Mouse (Mus musculus): ENCODE data around the gene Usp20. TPM values are rescaled to one million over a fixed set of nuclear protein-coding genes. Genes with fewer than 3 reads are reported as not detected.
A peak's percentile ranks its signal among the peaks of the same experiment; 100 is the strongest.
"Not testable (repeated sequence)": the region's sequence is repeated elsewhere in the genome, so short reads cannot be mapped to it uniquely, and the experiment has no call there.

The Usp20 gene
- 19.8 and 27.6 TPM in 2 replicates for polyA plus RNA-seq (2016; fragmentation: Nextera tagmentation; extraction: Ambion mirVana)

- H3K9me3 ChIP-seq (replicated peaks): no peaks in the 10 kb centered on the region
- peak; percentile 99 for DNase-seq (ENCODE audit: low spot score)
- H3K4me1 ChIP-seq: peaks cover 34% of the 10 kb centered on the region
- H3K27me3 ChIP-seq (ENCODE audit: low read depth, poor library complexity, severe bottlenecking): 0 out of 2 replicates have a peak, but pooled peaks cover 3% of the 10 kb centered on the region
- WGBS: under 1% methylated on average over 66 of the region's 66 CpGs
- H3K4me3 ChIP-seq: peak within 1 kb of the TSS; percentile 86
- peak within 1 kb of the TSS; percentile 85 for H3K27ac ChIP-seq (replicated peaks)
- peaks cover 33% of the 10 kb centered on the region for H3K36me3 ChIP-seq
Measured at GRCm38 (mm10) chr2:30981790-30982513, at the start of gene Usp20, which contains the start of gene BC005624. Gene Usp20 (plus strand): TSS chr2:30982279. Gene BC005624 (minus strand): TSS chr2:30982201.

- WGBS: 76% methylated on average over 6 of the region's 6 CpGs
- Histone ChIP-seq H3K27ac (replicated peaks) (no peak overlapping the region), H3K4me1 (peaks cover 25% of the 10 kb centered on the region), H3K36me3 (no peaks in the 10 kb centered on the region), H3K27me3 (ENCODE audit: low read depth, poor library complexity, severe bottlenecking) (no peaks in the 10 kb centered on the region), H3K9me3 (replicated peaks) (no peaks in the 10 kb centered on the region), H3K4me3 (no peak overlapping the region)
- no peak for DNase-seq (ENCODE audit: low spot score)
Measured at GRCm38 (mm10) chr2:30933032-30933431, 49.0 kb upstream of the Usp20 start.

GRCm38 (mm10) chr2:30933917-30934450, 48.1 kb upstream of the Usp20 start:
- peak; percentile 79 for DNase-seq (ENCODE audit: low spot score)
- no peak overlapping the region for H3K4me3 ChIP-seq
- H3K9me3 ChIP-seq (replicated peaks): no peaks in the 10 kb centered on the region
- H3K4me1 ChIP-seq: peaks cover 17% of the 10 kb centered on the region
- WGBS: 26% methylated on average over 7 of the region's 7 CpGs
- H3K36me3 ChIP-seq: no peaks in the 10 kb centered on the region
- no peak overlapping the region for H3K27ac ChIP-seq (replicated peaks)
- H3K27me3 ChIP-seq (ENCODE audit: low read depth, poor library complexity, severe bottlenecking): no peaks in the 10 kb centered on the region

GRCm38 (mm10) chr2:30936808-30937207, 45.3 kb upstream of the Usp20 start:
- Histone ChIP-seq H3K36me3 (no peaks in the 10 kb centered on the region), H3K9me3 (replicated peaks) (no peaks in the 10 kb centered on the region), H3K4me3 (no peak overlapping the region), H3K27me3 (ENCODE audit: low read depth, poor library complexity, severe bottlenecking) (no peaks in the 10 kb centered on the region), H3K4me1 (peaks cover 7% of the 10 kb centered on the region), H3K27ac (replicated peaks) (no peak overlapping the region)
- WGBS: 81% methylated on average over 3 of the region's 3 CpGs
- DNase-seq (ENCODE audit: low spot score): no peak

- Histone ChIP-seq H3K4me3 (no peak overlapping the region), H3K27me3 (ENCODE audit: low read depth, poor library complexity, severe bottlenecking) (no peaks in the 10 kb centered on the region), H3K4me1 (peaks cover 11% of the 10 kb centered on the region), H3K27ac (replicated peaks) (no peak overlapping the region), H3K36me3 (no peaks in the 10 kb centered on the region), H3K9me3 (replicated peaks) (no peaks in the 10 kb centered on the region)
- WGBS: 86% methylated on average over 8 of the region's 8 CpGs
- no peak for DNase-seq (ENCODE audit: low spot score)
Measured at GRCm38 (mm10) chr2:30937731-30938130, 44.3 kb upstream of the Usp20 start.

GRCm38 (mm10) chr2:30938574-30938991, 43.5 kb upstream of the Usp20 start:
- 60% methylated on average over 4 of the region's 4 CpGs for WGBS
- no peak overlapping the region for H3K27ac ChIP-seq (replicated peaks)
- H3K36me3 ChIP-seq: no peaks in the 10 kb centered on the region
- no peak overlapping the region for H3K4me3 ChIP-seq
- no peaks in the 10 kb centered on the region for H3K9me3 ChIP-seq (replicated peaks)
- peaks cover 5% of the 10 kb centered on the region; the same call in 1 of the 2 replicates for H3K4me1 ChIP-seq
- DNase-seq (ENCODE audit: low spot score): no peak
- H3K27me3 ChIP-seq (ENCODE audit: low read depth, poor library complexity, severe bottlenecking): no peaks in the 10 kb centered on the region

- H3K27me3 ChIP-seq (ENCODE audit: low read depth, poor library complexity, severe bottlenecking): no peaks in the 10 kb centered on the region
- no peak for DNase-seq (ENCODE audit: low spot score)
- H3K4me1 ChIP-seq: peaks cover 4% of the 10 kb centered on the region; the same call in 1 of the 2 replicates
- H3K4me3 ChIP-seq: no peak overlapping the region
- H3K9me3 ChIP-seq (replicated peaks): no peaks in the 10 kb centered on the region
- H3K27ac ChIP-seq (replicated peaks): no peak overlapping the region
- WGBS: 94% methylated on average over 5 of the region's 5 CpGs
- no peaks in the 10 kb centered on the region for H3K36me3 ChIP-seq
Measured at GRCm38 (mm10) chr2:30941586-30941985, 40.5 kb upstream of the Usp20 start.

- 62% methylated on average over 7 of the region's 7 CpGs for WGBS
- H3K27ac ChIP-seq (replicated peaks); DNase-seq (ENCODE audit: low spot score); H3K4me3 ChIP-seq; H3K36me3 ChIP-seq; H3K9me3 ChIP-seq (replicated peaks); H3K4me1 ChIP-seq; H3K27me3 ChIP-seq (ENCODE audit: low read depth, poor library complexity, severe bottlenecking): not testable (repeated sequence)
Measured at GRCm38 (mm10) chr2:30942116-30942515, 40.0 kb upstream of the Usp20 start.

- H3K4me3 ChIP-seq: peak overlapping the region; percentile 40
- H3K9me3 ChIP-seq (replicated peaks): no peaks in the 10 kb centered on the region
- peak; percentile 64 for DNase-seq (ENCODE audit: low spot score)
- peaks cover 4% of the 10 kb centered on the region; the same call in 1 of the 2 replicates for H3K4me1 ChIP-seq
- H3K36me3 ChIP-seq: no peaks in the 10 kb centered on the region
- H3K27ac ChIP-seq (replicated peaks): peak overlapping the region; percentile 3; the same call in 1 of the 2 replicates
- H3K27me3 ChIP-seq (ENCODE audit: low read depth, poor library complexity, severe bottlenecking): no peaks in the 10 kb centered on the region
- WGBS: 30% methylated on average over 16 of the region's 16 CpGs
Measured at GRCm38 (mm10) chr2:30942603-30943011, 39.5 kb upstream of the Usp20 start.

GRCm38 (mm10) chr2:30952457-30952823, 29.6 kb upstream of the Usp20 start:
- 28% methylated on average over 5 of the region's 5 CpGs for WGBS
- Histone ChIP-seq H3K27me3 (ENCODE audit: low read depth, poor library complexity, severe bottlenecking) (no peaks in the 10 kb centered on the region), H3K9me3 (replicated peaks) (no peaks in the 10 kb centered on the region), H3K36me3 (peaks cover 30% of the 10 kb centered on the region), H3K4me3 (peak overlapping the region; percentile 99), H3K27ac (replicated peaks) (peak overlapping the region; percentile 92), H3K4me1 (peaks cover 32% of the 10 kb centered on the region)
- DNase-seq (ENCODE audit: low spot score): no peak

GRCm38 (mm10) chr2:30952824-30953490, 29.1 kb upstream of the Usp20 start, which contains the start of gene Tor1b:
Gene Tor1b (plus strand): TSS chr2:30952959.
- WGBS: under 1% methylated on average over 60 of the region's 60 CpGs
- Histone ChIP-seq H3K27ac (replicated peaks) (peak within 1 kb of the TSS; percentile 92), H3K4me3 (peak within 1 kb of the TSS; percentile 99), H3K27me3 (ENCODE audit: low read depth, poor library complexity, severe bottlenecking) (no peaks in the 10 kb centered on the region), H3K36me3 (peaks cover 35% of the 10 kb centered on the region), H3K4me1 (peaks cover 32% of the 10 kb centered on the region), H3K9me3 (replicated peaks) (no peaks in the 10 kb centered on the region)
- DNase-seq (ENCODE audit: low spot score): peak; percentile 91

GRCm38 (mm10) chr2:30954797-30955196, 27.3 kb upstream of the Usp20 start:
- Histone ChIP-seq H3K36me3 (peaks cover 54% of the 10 kb centered on the region), H3K27me3 (ENCODE audit: low read depth, poor library complexity, severe bottlenecking) (no peaks in the 10 kb centered on the region), H3K4me1 (peaks cover 32% of the 10 kb centered on the region), H3K9me3 (replicated peaks) (no peaks in the 10 kb centered on the region), H3K4me3 (peak overlapping the region; percentile 99; the same call in 1 of the 2 replicates), H3K27ac (replicated peaks) (no peak overlapping the region)
- no peak for DNase-seq (ENCODE audit: low spot score)
- WGBS: 84% methylated on average over 6 of the region's 6 CpGs
